Mouse (Mus musculus): ENCODE results near the gene Olfr313. TPM values are rescaled to one million over a fixed set of nuclear protein-coding genes. Genes with fewer than 3 reads are reported as not detected.

The Olfr313 gene
- polyA plus RNA-seq, 1 experiment, result not detected

DNA sequence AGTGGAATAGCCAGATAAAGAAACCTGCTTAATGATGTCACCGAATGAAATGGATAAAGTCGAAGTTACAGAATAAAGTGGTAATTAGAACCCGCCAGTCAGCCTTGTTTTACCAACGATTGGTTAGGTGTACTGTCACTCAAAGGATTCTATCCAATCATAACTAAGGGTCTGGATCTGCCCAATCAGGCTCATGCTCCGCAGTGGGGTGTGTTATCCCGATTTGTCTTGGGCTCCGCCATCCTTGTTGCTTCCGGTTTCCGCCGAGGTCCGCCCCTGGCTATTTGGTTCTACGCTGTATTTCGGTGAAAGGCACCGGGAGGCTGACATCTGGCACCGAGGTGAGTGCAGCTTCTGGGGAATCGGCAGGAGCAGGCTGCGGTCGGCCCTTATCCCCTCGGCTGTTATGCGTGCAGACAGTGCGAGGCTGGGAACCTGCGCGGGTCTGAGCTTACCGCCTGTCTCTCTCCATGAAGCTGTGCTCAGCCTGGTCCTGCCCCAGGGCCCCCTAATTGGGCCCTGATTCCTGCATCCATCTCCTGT lies 32.2 kb downstream of the Olfr313 start, which contains the start of gene Gm12258:
Gm12258 (plus strand) TSS at position 240 of the 543 bp plus-strand sequence.
- peak; percentile 90 for DNase-seq
- no peak for TF ChIP-seq CTCF (IDR thresholded peaks at IDR 0.05; ENCODE audit: borderline replicate concordance, control insufficient read depth, extremely low read depth, insufficient read depth, low read length, poor library complexity)
- peak; percentile 82 for TF ChIP-seq POLR2A (IDR thresholded peaks at IDR 0.05; ENCODE audit: control insufficient read depth, extremely low read depth, insufficient read depth, low read length, poor library complexity)
- H3K4me1 ChIP-seq (replicated peaks; ENCODE audit: control insufficient read depth, insufficient read depth, low read length), result peaks cover 15% of the 10 kb centered on the region
- peak within 1 kb of the TSS; percentile 93 for H3K27ac ChIP-seq (ENCODE audit: control insufficient read depth, insufficient read depth, low read length)
- WGBS, result 1% methylated on average over 24 of the region's 24 CpGs
- H3K4me3 ChIP-seq (ENCODE audit: control insufficient read depth, insufficient read depth, low read length), result peak within 1 kb of the TSS; percentile 85
- H3K27me3 ChIP-seq (ENCODE audit: control insufficient read depth, insufficient read depth, low read length), result no peaks in the 10 kb centered on the region
- H3K36me3 ChIP-seq (ENCODE audit: control insufficient read depth, insufficient read depth, low read length), result peaks cover 17% of the 10 kb centered on the region

DNA sequence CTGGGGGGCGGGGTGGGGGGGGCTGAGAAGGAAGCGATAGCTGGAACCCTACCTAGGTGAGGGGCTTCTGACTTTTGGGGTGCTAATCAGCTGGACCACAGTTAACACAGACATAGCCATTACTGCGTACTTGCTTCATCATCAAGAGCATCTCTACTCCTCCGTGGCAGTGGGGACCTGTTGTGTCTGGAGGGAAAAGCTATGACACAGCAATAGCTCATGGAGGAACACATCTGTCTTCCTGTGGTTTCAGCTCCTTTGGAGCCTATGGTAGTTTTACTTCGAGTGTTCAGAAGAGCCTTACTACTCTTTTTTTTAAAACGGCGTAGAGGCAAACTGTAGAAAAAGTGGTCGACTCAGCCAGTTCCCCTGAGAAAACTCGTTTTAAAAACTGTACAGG lies 32.8 kb downstream of the Olfr313 start:
- no peaks in the 10 kb centered on the region for H3K27me3 ChIP-seq (ENCODE audit: control insufficient read depth, insufficient read depth, low read length)
- H3K27ac ChIP-seq (ENCODE audit: control insufficient read depth, insufficient read depth, low read length), result peak overlapping the region; percentile 93
- peaks cover 11% of the 10 kb centered on the region for H3K4me1 ChIP-seq (replicated peaks; ENCODE audit: control insufficient read depth, insufficient read depth, low read length)
- peaks cover 20% of the 10 kb centered on the region for H3K36me3 ChIP-seq (ENCODE audit: control insufficient read depth, insufficient read depth, low read length)
- peak overlapping the region; percentile 85 for H3K4me3 ChIP-seq (ENCODE audit: control insufficient read depth, insufficient read depth, low read length)
- WGBS, result 3% methylated on average over 9 of the region's 9 CpGs
- TF ChIP-seq POLR2A (IDR thresholded peaks at IDR 0.05; ENCODE audit: control insufficient read depth, extremely low read depth, insufficient read depth, low read length, poor library complexity), result no peak
- no peak for TF ChIP-seq CTCF (IDR thresholded peaks at IDR 0.05; ENCODE audit: borderline replicate concordance, control insufficient read depth, extremely low read depth, insufficient read depth, low read length, poor library complexity)
- DNase-seq, result peak; percentile 43

DNA sequence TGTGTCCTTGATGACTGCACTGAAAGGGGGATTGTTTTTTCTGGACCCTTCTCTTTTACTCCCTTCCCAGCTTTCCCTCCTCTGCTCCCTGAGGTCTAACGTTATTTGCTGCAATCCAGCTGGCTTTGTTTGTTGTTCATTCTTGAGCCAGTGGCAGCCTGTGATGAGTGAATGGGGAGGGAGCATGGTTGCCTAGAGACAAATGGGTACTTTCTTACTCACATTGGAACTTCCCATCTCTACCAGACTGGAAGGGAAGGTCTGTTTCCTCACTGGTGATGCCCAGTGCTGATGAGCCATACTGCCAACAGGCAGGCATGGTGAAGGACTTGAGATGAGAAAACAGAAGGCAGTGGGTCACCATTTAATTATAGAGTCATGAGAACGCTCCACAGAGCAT lies 34.9 kb downstream of the Olfr313 start:
- Histone ChIP-seq H3K36me3 (ENCODE audit: control insufficient read depth, insufficient read depth, low read length) (peaks cover 34% of the 10 kb centered on the region), H3K27ac (ENCODE audit: control insufficient read depth, insufficient read depth, low read length) (no peak overlapping the region), H3K4me3 (ENCODE audit: control insufficient read depth, insufficient read depth, low read length) (no peak overlapping the region), H3K4me1 (replicated peaks; ENCODE audit: control insufficient read depth, insufficient read depth, low read length) (peaks cover 8% of the 10 kb centered on the region), H3K27me3 (ENCODE audit: control insufficient read depth, insufficient read depth, low read length) (no peaks in the 10 kb centered on the region)
- 96% methylated on average over 2 of the region's 2 CpGs for WGBS
- DNase-seq, result no peak
- TF ChIP-seq CTCF (IDR thresholded peaks at IDR 0.05; ENCODE audit: borderline replicate concordance, control insufficient read depth, extremely low read depth, insufficient read depth, low read length, poor library complexity) (no peak), POLR2A (IDR thresholded peaks at IDR 0.05; ENCODE audit: control insufficient read depth, extremely low read depth, insufficient read depth, low read length, poor library complexity) (no peak)

DNA sequence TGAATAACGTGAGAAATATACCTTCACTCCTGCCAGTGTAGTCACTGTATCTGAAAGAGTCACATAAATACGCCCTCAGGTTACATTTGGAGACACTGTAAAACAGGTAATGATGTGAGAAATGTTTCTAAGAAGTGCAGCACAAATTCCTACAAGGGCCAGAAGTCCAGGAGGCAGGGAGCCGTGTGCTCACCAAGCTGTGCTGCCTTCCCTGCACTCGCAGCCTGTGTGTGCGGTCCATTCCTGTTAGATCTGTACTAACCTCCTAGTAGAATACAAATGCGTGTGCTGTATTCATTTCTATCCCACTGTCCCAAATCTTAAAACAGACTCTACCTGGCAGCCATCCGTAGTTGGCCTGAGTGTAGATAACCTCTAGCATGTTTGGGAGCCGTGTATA lies 45.9 kb downstream of the Olfr313 start:
- H3K36me3 ChIP-seq (ENCODE audit: control insufficient read depth, insufficient read depth, low read length), result peaks cover 47% of the 10 kb centered on the region
- H3K27me3 ChIP-seq (ENCODE audit: control insufficient read depth, insufficient read depth, low read length), result no peaks in the 10 kb centered on the region; the same call in 1 of the 2 replicates
- H3K4me3 ChIP-seq (ENCODE audit: control insufficient read depth, insufficient read depth, low read length), result no peak overlapping the region
- no peak overlapping the region for H3K27ac ChIP-seq (ENCODE audit: control insufficient read depth, insufficient read depth, low read length)
- no peak for TF ChIP-seq POLR2A (IDR thresholded peaks at IDR 0.05; ENCODE audit: control insufficient read depth, extremely low read depth, insufficient read depth, low read length, poor library complexity)
- TF ChIP-seq CTCF (IDR thresholded peaks at IDR 0.05; ENCODE audit: borderline replicate concordance, control insufficient read depth, extremely low read depth, insufficient read depth, low read length, poor library complexity), result no peak
- no peak for DNase-seq
- no peaks in the 10 kb centered on the region for H3K4me1 ChIP-seq (replicated peaks; ENCODE audit: control insufficient read depth, insufficient read depth, low read length)
- WGBS, result 97% methylated on average over 8 of the region's 8 CpGs

DNA sequence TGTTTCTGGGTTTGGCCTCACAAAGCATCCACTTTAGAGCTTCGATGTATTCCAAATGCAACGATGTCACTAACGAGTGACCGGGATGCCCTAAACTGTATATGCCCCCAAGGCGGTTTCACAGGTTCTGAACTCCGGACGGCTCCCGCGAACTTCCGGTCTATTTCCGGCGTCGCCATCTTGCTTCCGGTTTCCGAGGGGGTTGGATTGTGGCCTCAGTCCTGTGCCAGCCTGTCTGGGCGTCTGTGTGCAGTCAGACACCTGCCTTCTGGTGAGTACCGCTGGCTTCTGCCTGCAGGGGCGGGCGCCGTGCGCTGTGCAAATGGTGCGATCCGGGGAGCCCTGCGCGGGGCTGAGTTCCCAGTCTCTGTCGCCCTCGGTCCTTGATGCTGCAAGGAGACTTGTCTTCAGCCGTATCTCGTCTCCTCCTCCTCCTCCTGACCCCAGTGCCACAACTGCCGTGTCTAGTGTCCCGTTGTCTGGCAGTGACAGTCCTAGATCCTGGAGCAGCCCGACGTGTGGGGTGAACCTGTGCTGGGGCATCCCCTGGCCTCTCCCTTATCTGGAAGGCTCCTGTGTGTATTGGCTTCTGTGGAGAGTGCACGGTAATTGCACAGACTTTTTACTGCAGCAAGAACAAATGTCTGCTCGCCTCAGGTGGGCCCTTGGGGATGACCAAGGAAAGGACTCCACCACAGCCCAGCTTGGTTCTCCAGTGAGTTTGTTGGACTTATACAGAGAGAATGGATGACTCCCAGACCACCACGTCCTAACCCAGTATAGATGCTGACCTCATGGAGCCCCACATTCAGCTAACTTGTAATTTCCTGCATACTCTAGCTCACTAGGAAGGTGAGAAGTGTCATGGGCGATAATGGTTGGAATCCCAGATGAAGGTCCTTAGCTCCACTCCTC lies 52.5 kb downstream of the Olfr313 start, which contains the start of gene 2810021J22Rik:
2810021J22Rik (plus strand) TSS at position 178 of the 915 bp plus-strand sequence.
- Histone ChIP-seq H3K36me3 (ENCODE audit: control insufficient read depth, insufficient read depth, low read length) (no peaks in the 10 kb centered on the region), H3K27ac (ENCODE audit: control insufficient read depth, insufficient read depth, low read length) (peak within 1 kb of the TSS; percentile 81), H3K4me3 (ENCODE audit: control insufficient read depth, insufficient read depth, low read length) (peak within 1 kb of the TSS; percentile 69), H3K4me1 (replicated peaks; ENCODE audit: control insufficient read depth, insufficient read depth, low read length) (peaks cover 10% of the 10 kb centered on the region), H3K27me3 (ENCODE audit: control insufficient read depth, insufficient read depth, low read length) (no peaks in the 10 kb centered on the region)
- peak; percentile 64 for TF ChIP-seq POLR2A (IDR thresholded peaks at IDR 0.05; ENCODE audit: control insufficient read depth, extremely low read depth, insufficient read depth, low read length, poor library complexity)
- peak; percentile 62; the same call in 1 of the 2 replicates for TF ChIP-seq CTCF (IDR thresholded peaks at IDR 0.05; ENCODE audit: borderline replicate concordance, control insufficient read depth, extremely low read depth, insufficient read depth, low read length, poor library complexity)
- DNase-seq, result peak; percentile 91
- 4% methylated on average over 37 of the region's 37 CpGs for WGBS

DNA sequence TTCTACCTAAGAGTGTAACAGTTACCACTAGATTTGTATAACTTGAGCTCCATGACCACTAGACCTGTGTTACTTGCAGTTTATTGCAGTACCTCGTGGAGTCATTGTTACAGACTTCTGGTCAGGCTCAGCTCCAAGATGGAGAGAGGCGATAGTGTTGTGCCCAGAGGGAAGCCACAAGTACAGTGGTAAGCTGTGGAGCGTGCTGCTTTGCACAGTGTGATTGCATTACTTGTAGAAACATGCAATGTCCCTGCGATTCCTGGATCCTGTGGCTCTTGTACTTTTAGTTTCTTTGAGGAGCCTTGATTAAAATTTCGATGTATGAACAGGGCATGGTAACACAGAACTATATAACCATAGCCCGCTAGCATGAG lies 53.1 kb downstream of the Olfr313 start:
- 82% methylated on average over 6 of the region's 6 CpGs for WGBS
- DNase-seq, result no peak

More for the DNA sequence above, 53.1 kb downstream of the Olfr313 start:
- no peaks in the 10 kb centered on the region for H3K36me3 ChIP-seq (ENCODE audit: control insufficient read depth, insufficient read depth, low read length)
- peaks cover 10% of the 10 kb centered on the region for H3K4me1 ChIP-seq (replicated peaks; ENCODE audit: control insufficient read depth, insufficient read depth, low read length)
- H3K27me3 ChIP-seq (ENCODE audit: control insufficient read depth, insufficient read depth, low read length), result no peaks in the 10 kb centered on the region
- no peak for TF ChIP-seq CTCF (IDR thresholded peaks at IDR 0.05; ENCODE audit: borderline replicate concordance, control insufficient read depth, extremely low read depth, insufficient read depth, low read length, poor library complexity)
- TF ChIP-seq POLR2A (IDR thresholded peaks at IDR 0.05; ENCODE audit: control insufficient read depth, extremely low read depth, insufficient read depth, low read length, poor library complexity), result no peak
- H3K4me3 ChIP-seq (ENCODE audit: control insufficient read depth, insufficient read depth, low read length), result no peak overlapping the region
- no peak overlapping the region for H3K27ac ChIP-seq (ENCODE audit: control insufficient read depth, insufficient read depth, low read length)

Other genes starting within 250 kb of the Olfr313 start
- gene Olfr224, start 244.4 kb upstream of the Olfr313 start, polyA plus RNA-seq (2012; rRNA removed), result 0.27 and 0.69 TPM in 2 replicates
- gene Olfr325, start 237.3 kb upstream of the Olfr313 start, polyA plus RNA-seq (2012; rRNA removed), result 0.32 TPM in 1 of 2 replicates, not detected in the other
- gene Olfr324, start 219.9 kb upstream of the Olfr313 start, polyA plus RNA-seq (2012; rRNA removed), result not detected in 2 replicates
- gene 2210407C18Rik, start 198.9 kb upstream of the Olfr313 start, polyA plus RNA-seq (2012; rRNA removed), result 3.7 and 5.3 TPM in 2 replicates
- gene Olfr323, start 184.5 kb upstream of the Olfr313 start, polyA plus RNA-seq (2012; rRNA removed), result 0.58 TPM in 1 of 2 replicates, not detected in the other
- gene Trim58, start 174.5 kb upstream of the Olfr313 start, polyA plus RNA-seq (2012; rRNA removed), result 0.59 and 0.75 TPM in 2 replicates
- gene Olfr322, start 156.2 kb upstream of the Olfr313 start, polyA plus RNA-seq (2012; rRNA removed), result 0.07 TPM in 1 of 2 replicates, not detected in the other
- not detected in 2 replicates for gene Olfr320, start 133.9 kb upstream of the Olfr313 start, polyA plus RNA-seq (2012; rRNA removed)
- gene Olfr319, start 115.8 kb upstream of the Olfr313 start, polyA plus RNA-seq (2012; rRNA removed), result not detected in 2 replicates
- gene Olfr318, start 91.0 kb upstream of the Olfr313 start, polyA plus RNA-seq (2012; rRNA removed), result not detected in 2 replicates
- not detected in 2 replicates for gene Olfr317, start 75.8 kb upstream of the Olfr313 start, polyA plus RNA-seq (2012; rRNA removed)
- 0.19 TPM in 1 of 2 replicates, not detected in the other for gene Olfr316, start 62.3 kb upstream of the Olfr313 start, polyA plus RNA-seq (2012; rRNA removed)
- 1.4 and 1.5 TPM in 2 replicates for gene Olfr315, start 41.8 kb upstream of the Olfr313 start, polyA plus RNA-seq (2012; rRNA removed)
- 0.08 TPM in 1 of 2 replicates, not detected in the other for gene Olfr314, start 32.0 kb upstream of the Olfr313 start, polyA plus RNA-seq (2012; rRNA removed)
- gene Fam183b, start 13.0 kb upstream of the Olfr313 start, polyA plus RNA-seq (2012; rRNA removed), result 0.59 and 0.82 TPM in 2 replicates
- not detected in 2 replicates for gene Olfr312, start 14.2 kb downstream of the Olfr313 start, polyA plus RNA-seq (2012; rRNA removed)
- not detected in 2 replicates for gene Olfr311, start 24.3 kb downstream of the Olfr313 start, polyA plus RNA-seq (2012; rRNA removed)
- 17.4 and 18.9 TPM in 2 replicates for gene Gm12258, start 32.2 kb downstream of the Olfr313 start, polyA plus RNA-seq (2012; rRNA removed)
- 10.4 and 15.4 TPM in 2 replicates for gene 2810021J22Rik, start 52.2 kb downstream of the Olfr313 start, polyA plus RNA-seq (2012; rRNA removed)
- 2.7 and 3.9 TPM in 2 replicates for gene Zfp39, start 89.2 kb downstream of the Olfr313 start, polyA plus RNA-seq (2012; rRNA removed)
- 0.11 TPM in 2 replicates for gene Btnl10, start 102.9 kb downstream of the Olfr313 start, polyA plus RNA-seq (2012; rRNA removed)
- gene Rnf187, start 123.9 kb downstream of the Olfr313 start, polyA plus RNA-seq (2012; rRNA removed), result 335 and 488 TPM in 2 replicates
- 47.2 and 96.5 TPM in 2 replicates for gene Hist3h2ba, start 133.9 kb downstream of the Olfr313 start, polyA plus RNA-seq (2012; rRNA removed)
- gene Hist3h2a, start 139.7 kb downstream of the Olfr313 start, polyA plus RNA-seq (2012; rRNA removed), result 45.9 and 51.0 TPM in 2 replicates
- 0.31 and 0.47 TPM in 2 replicates for gene Trim17, start 139.7 kb downstream of the Olfr313 start, polyA plus RNA-seq (2012; rRNA removed)
- gene Trim11, start 163.1 kb downstream of the Olfr313 start, polyA plus RNA-seq (2012; rRNA removed), result 114 and 119 TPM in 2 replicates